ENCODE assay signal across 10 mouse cellular contexts in genomic region chr5:115220931-115221640, GRCm38 (mm10). TPM values are rescaled to one million over a fixed set of nuclear protein-coding genes. Genes with fewer than 3 reads are reported as not detected.
DNase-seq lines count a peak whose midpoint lies in the region; ATAC-seq lines count a peak whose summit lies in the region.
"Had no signal": no experiment of that assay in that cellular context is flagged by ENCODE, and none has a peak within 500 bp of the region (broad histone marks: within the 10 kb centered on the region; RNA-seq: fewer than 3 reads in every experiment).

No protein-coding gene starts in this region.

- H3K36me3 ChIP-seq in forebrain, embryonic 14.5 days (ENCODE audit: control insufficient read depth, insufficient read depth, low read length) = no peaks in the 10 kb centered on the region
- H3K36me3 ChIP-seq in forebrain, embryonic 11.5 days (ENCODE audit: control insufficient read depth, insufficient read depth, low read length) = no peaks in the 10 kb centered on the region
- no peaks in the 10 kb centered on the region for H3K36me3 ChIP-seq in midbrain, embryonic 16.5 days (ENCODE audit: control insufficient read depth, insufficient read depth, low read length)
- no peaks in the 10 kb centered on the region for H3K36me3 ChIP-seq in midbrain, embryonic 11.5 days (ENCODE audit: control insufficient read depth, insufficient read depth, low read length)
- H3K36me3 ChIP-seq in forebrain, embryonic 16.5 days (ENCODE audit: control insufficient read depth, insufficient read depth) = no peaks in the 10 kb centered on the region
- H3K36me3 ChIP-seq: hindbrain, embryonic 15.5 days had no signal

- no peak overlapping the region for H3K4me2 ChIP-seq in forebrain, embryonic 14.5 days (ENCODE audit: low read length)
- H3K4me2 ChIP-seq in forebrain, embryonic 11.5 days (ENCODE audit: low read depth, low read length, severe bottlenecking) = no peak overlapping the region
- H3K4me2 ChIP-seq in midbrain, embryonic 16.5 days (ENCODE audit: low read length) = no peak overlapping the region
- no peak overlapping the region for H3K4me2 ChIP-seq in midbrain, embryonic 11.5 days
- no peak overlapping the region for H3K4me2 ChIP-seq in forebrain, embryonic 16.5 days (ENCODE audit: low read length)
- H3K4me2 ChIP-seq: hindbrain, embryonic 15.5 days had no signal

- ATAC-seq in forebrain, embryonic 14.5 days = no peak
- ATAC-seq in forebrain, embryonic 11.5 days (replicated peaks; ENCODE audit: low FRiP score) = no peak
- ATAC-seq in midbrain, embryonic 16.5 days = no peak
- ATAC-seq in midbrain, embryonic 11.5 days (ENCODE audit: low FRiP score) = no peak
- 0 out of 2 replicates have a peak, but pooled peaks have one; percentile 18 for ATAC-seq in forebrain, embryonic 16.5 days

- H3K27ac ChIP-seq in forebrain, embryonic 14.5 days (ENCODE audit: low read depth, low read length) = no peak overlapping the region
- no peak overlapping the region for H3K27ac ChIP-seq in forebrain, embryonic 11.5 days (ENCODE audit: low read depth, low read length)
- H3K27ac ChIP-seq in midbrain, embryonic 16.5 days (ENCODE audit: low read length) = no peak overlapping the region
- no peak overlapping the region for H3K27ac ChIP-seq in midbrain, embryonic 11.5 days (ENCODE audit: low read depth, low read length)
- no peak overlapping the region for H3K27ac ChIP-seq in forebrain, embryonic 16.5 days (ENCODE audit: low read length)
- H3K27ac ChIP-seq: hindbrain, embryonic 15.5 days had no signal

- no peaks in the 10 kb centered on the region for H3K9me3 ChIP-seq in forebrain, embryonic 14.5 days (replicated peaks; ENCODE audit: control insufficient read depth, low read length)
- H3K9me3 ChIP-seq in forebrain, embryonic 11.5 days (ENCODE audit: control insufficient read depth, low read length) = no peaks in the 10 kb centered on the region
- H3K9me3 ChIP-seq in midbrain, embryonic 16.5 days (replicated peaks; ENCODE audit: control insufficient read depth, low read length, poor library complexity, severe bottlenecking) = no peaks in the 10 kb centered on the region
- no peaks in the 10 kb centered on the region for H3K9me3 ChIP-seq in midbrain, embryonic 11.5 days (ENCODE audit: control insufficient read depth, low read length)
- H3K9me3 ChIP-seq in forebrain, embryonic 16.5 days (ENCODE audit: control insufficient read depth, low read length) = no peaks in the 10 kb centered on the region
- H3K9me3 ChIP-seq: hindbrain, embryonic 15.5 days had no signal

- H3K4me3 ChIP-seq in forebrain, embryonic 14.5 days (ENCODE audit: low read depth, low read length) = no peak overlapping the region
- H3K4me3 ChIP-seq in forebrain, embryonic 11.5 days (ENCODE audit: low read depth, low read length) = no peak overlapping the region
- no peak overlapping the region for H3K4me3 ChIP-seq in midbrain, embryonic 16.5 days (ENCODE audit: low read depth, low read length)
- H3K4me3 ChIP-seq in midbrain, embryonic 11.5 days (ENCODE audit: low read depth, low read length) = no peak overlapping the region
- no peak overlapping the region for H3K4me3 ChIP-seq in forebrain, embryonic 16.5 days (replicated peaks; ENCODE audit: low read length)
- H3K4me3 ChIP-seq: hindbrain, embryonic 15.5 days had no signal

- no peak overlapping the region for H3K9ac ChIP-seq in forebrain, embryonic 14.5 days (ENCODE audit: low read length)
- no peak overlapping the region for H3K9ac ChIP-seq in forebrain, embryonic 11.5 days (ENCODE audit: low read length)
- peak overlapping the region; percentile 15; the same call in 1 of the 2 replicates for H3K9ac ChIP-seq in midbrain, embryonic 16.5 days (ENCODE audit: low read depth, low read length)
- no peak overlapping the region for H3K9ac ChIP-seq in midbrain, embryonic 11.5 days (ENCODE audit: low read length)
- no peak overlapping the region for H3K9ac ChIP-seq in forebrain, embryonic 16.5 days (replicated peaks; ENCODE audit: low read depth, low read length)
- H3K9ac ChIP-seq: hindbrain, embryonic 15.5 days had no signal

- no peaks in the 10 kb centered on the region for H3K4me1 ChIP-seq in forebrain, embryonic 14.5 days (ENCODE audit: control insufficient read depth, insufficient read depth, low read length)
- 0 out of 2 replicates have a peak, but pooled peaks cover 2% of the 10 kb centered on the region for H3K4me1 ChIP-seq in forebrain, embryonic 11.5 days (replicated peaks; ENCODE audit: control insufficient read depth, insufficient read depth, low read length)
- H3K4me1 ChIP-seq in midbrain, embryonic 16.5 days (ENCODE audit: control insufficient read depth, insufficient read depth, low read length) = no peaks in the 10 kb centered on the region
- no peaks in the 10 kb centered on the region for H3K4me1 ChIP-seq in midbrain, embryonic 11.5 days (ENCODE audit: control insufficient read depth, insufficient read depth, low read length)
- H3K4me1 ChIP-seq in forebrain, embryonic 16.5 days (replicated peaks; ENCODE audit: control insufficient read depth, insufficient read depth, low read length) = peaks cover 10% of the 10 kb centered on the region

- peak; percentile 43 for DNase-seq in forebrain, embryonic 14.5 days (ENCODE audit: low spot score)
- no peak for DNase-seq in forebrain, embryonic 11.5 days (ENCODE audit: low spot score)
- no peak for DNase-seq in midbrain, embryonic 11.5 days (ENCODE audit: low spot score, missing footprints)
- peak; percentile 40 to 83 for DNase-seq in right cerebral cortex, postnatal 36 days (ENCODE audit: low spot score in 2 of 2)
- DNase-seq in c-Kit-positive CD71-positive TER-119-positive erythroid progenitor cells, embryonic 14.5 days (ENCODE audit: low spot score) = no peak
- DNase-seq in MN1 (ENCODE audit: low spot score) = no peak
- DNase-seq: lung, postnatal 14 days had no signal

- 0 out of 2 replicates have a peak, but pooled peaks cover 3% of the 10 kb centered on the region for H3K27me3 ChIP-seq in forebrain, embryonic 14.5 days (replicated peaks; ENCODE audit: control insufficient read depth, insufficient read depth, low read length)
- no peaks in the 10 kb centered on the region for H3K27me3 ChIP-seq in forebrain, embryonic 11.5 days (ENCODE audit: control insufficient read depth, insufficient read depth, low read length)
- H3K27me3 ChIP-seq in midbrain, embryonic 16.5 days (ENCODE audit: control insufficient read depth, insufficient read depth, low read depth, low read length) = no peaks in the 10 kb centered on the region
- 0 out of 2 replicates have a peak, but pooled peaks cover 2% of the 10 kb centered on the region for H3K27me3 ChIP-seq in midbrain, embryonic 11.5 days (ENCODE audit: control insufficient read depth, insufficient read depth, low read length)
- no peaks in the 10 kb centered on the region for H3K27me3 ChIP-seq in forebrain, embryonic 16.5 days (replicated peaks; ENCODE audit: control insufficient read depth, insufficient read depth, low read length)
- H3K27me3 ChIP-seq: hindbrain, embryonic 15.5 days had no signal

- 25% methylated on average over 13 of the region's 13 CpGs for WGBS in forebrain, embryonic 14.5 days
- 39% methylated on average over 13 of the region's 13 CpGs for WGBS in forebrain, embryonic 11.5 days
- WGBS in midbrain, embryonic 16.5 days = 37% methylated on average over 13 of the region's 13 CpGs
- 42% methylated on average over 13 of the region's 13 CpGs for WGBS in midbrain, embryonic 11.5 days
- WGBS in forebrain, embryonic 16.5 days = 27% methylated on average over 13 of the region's 13 CpGs

RNA-seq across cellular contexts. Expression of gene Pop5, which starts 14.6 kb away (rescaled TPM):
- polyA plus RNA-seq in forebrain, embryonic 14.5 days (2014; fragmentation: Nextera tagmentation; extraction: Ambion mirVana) = 101 and 105 TPM in 2 replicates
- polyA plus RNA-seq in forebrain, embryonic 11.5 days (2014; fragmentation: Nextera tagmentation; extraction: Ambion mirVana) = 98.4 and 105 TPM in 2 replicates
- 86.1 and 92.8 TPM in 2 replicates for polyA plus RNA-seq in midbrain, embryonic 16.5 days (2015; fragmentation: Nextera tagmentation; extraction: Ambion mirVana)
- polyA plus RNA-seq in midbrain, embryonic 11.5 days (2014; fragmentation: Nextera tagmentation; extraction: Ambion mirVana) = 91.0 and 98.7 TPM in 2 replicates
- 85.3 and 101 TPM in 2 replicates for polyA plus RNA-seq in forebrain, embryonic 16.5 days (2015; fragmentation: Nextera tagmentation; extraction: Ambion mirVana)

RNA-seq across cellular contexts. Expression of gene Cabp1, which starts 26.9 kb away (rescaled TPM):
- 7.1 and 10.1 TPM in 2 replicates for polyA plus RNA-seq in forebrain, embryonic 14.5 days (2014; fragmentation: Nextera tagmentation; extraction: Ambion mirVana)
- polyA plus RNA-seq in forebrain, embryonic 11.5 days (2014; fragmentation: Nextera tagmentation; extraction: Ambion mirVana) = 1.2 and 1.5 TPM in 2 replicates
- 5.2 and 5.3 TPM in 2 replicates for polyA plus RNA-seq in midbrain, embryonic 16.5 days (2015; fragmentation: Nextera tagmentation; extraction: Ambion mirVana)
- polyA plus RNA-seq in midbrain, embryonic 11.5 days (2014; fragmentation: Nextera tagmentation; extraction: Ambion mirVana) = 1.1 and 2.3 TPM in 2 replicates
- polyA plus RNA-seq in forebrain, embryonic 16.5 days (2015; fragmentation: Nextera tagmentation; extraction: Ambion mirVana) = 8.3 and 9.2 TPM in 2 replicates

RNA-seq across cellular contexts. Expression of gene Rnf10, which starts 51.6 kb away (rescaled TPM):
- polyA plus RNA-seq in forebrain, embryonic 14.5 days (2014; fragmentation: Nextera tagmentation; extraction: Ambion mirVana) = 64.3 and 75.2 TPM in 2 replicates
- 109 and 110 TPM in 2 replicates for polyA plus RNA-seq in forebrain, embryonic 11.5 days (2014; fragmentation: Nextera tagmentation; extraction: Ambion mirVana)
- polyA plus RNA-seq in midbrain, embryonic 16.5 days (2015; fragmentation: Nextera tagmentation; extraction: Ambion mirVana) = 172 and 176 TPM in 2 replicates
- polyA plus RNA-seq in midbrain, embryonic 11.5 days (2014; fragmentation: Nextera tagmentation; extraction: Ambion mirVana) = 84.6 and 85.0 TPM in 2 replicates
- 168 and 176 TPM in 2 replicates for polyA plus RNA-seq in forebrain, embryonic 16.5 days (2015; fragmentation: Nextera tagmentation; extraction: Ambion mirVana)

RNA-seq across cellular contexts. Expression of gene Coq5, which starts 58.4 kb away (rescaled TPM):
- 55.1 and 60.9 TPM in 2 replicates for polyA plus RNA-seq in forebrain, embryonic 14.5 days (2014; fragmentation: Nextera tagmentation; extraction: Ambion mirVana)
- polyA plus RNA-seq in forebrain, embryonic 11.5 days (2014; fragmentation: Nextera tagmentation; extraction: Ambion mirVana) = 57.1 and 58.2 TPM in 2 replicates
- 52.8 and 56.1 TPM in 2 replicates for polyA plus RNA-seq in midbrain, embryonic 16.5 days (2015; fragmentation: Nextera tagmentation; extraction: Ambion mirVana)
- polyA plus RNA-seq in midbrain, embryonic 11.5 days (2014; fragmentation: Nextera tagmentation; extraction: Ambion mirVana) = 58.6 and 59.1 TPM in 2 replicates
- polyA plus RNA-seq in forebrain, embryonic 16.5 days (2015; fragmentation: Nextera tagmentation; extraction: Ambion mirVana) = 62.9 and 64.3 TPM in 2 replicates

Comparison
In these comparisons a context has a peak if more than half of its experiments do, and no peak if none do; other contexts are left out.
1. DNase-seq: peak in forebrain, embryonic 14.5 days (single experiment) and right cerebral cortex, postnatal 36 days (2 of 2); none in forebrain, embryonic 11.5 days (single experiment), midbrain, embryonic 11.5 days (single experiment), c-Kit-positive CD71-positive TER-119-positive erythroid progenitor cells, embryonic 14.5 days (single experiment) and MN1 (single experiment).